Mouse (Mus musculus) thymus, postnatal 25 days (tissue): ENCODE data around the gene Mrps18b.

Experiments
- DNase-seq: peaks from one replicate; pipeline ENCODE4 v3.0.0; 2022

The Mrps18b gene

DNA sequence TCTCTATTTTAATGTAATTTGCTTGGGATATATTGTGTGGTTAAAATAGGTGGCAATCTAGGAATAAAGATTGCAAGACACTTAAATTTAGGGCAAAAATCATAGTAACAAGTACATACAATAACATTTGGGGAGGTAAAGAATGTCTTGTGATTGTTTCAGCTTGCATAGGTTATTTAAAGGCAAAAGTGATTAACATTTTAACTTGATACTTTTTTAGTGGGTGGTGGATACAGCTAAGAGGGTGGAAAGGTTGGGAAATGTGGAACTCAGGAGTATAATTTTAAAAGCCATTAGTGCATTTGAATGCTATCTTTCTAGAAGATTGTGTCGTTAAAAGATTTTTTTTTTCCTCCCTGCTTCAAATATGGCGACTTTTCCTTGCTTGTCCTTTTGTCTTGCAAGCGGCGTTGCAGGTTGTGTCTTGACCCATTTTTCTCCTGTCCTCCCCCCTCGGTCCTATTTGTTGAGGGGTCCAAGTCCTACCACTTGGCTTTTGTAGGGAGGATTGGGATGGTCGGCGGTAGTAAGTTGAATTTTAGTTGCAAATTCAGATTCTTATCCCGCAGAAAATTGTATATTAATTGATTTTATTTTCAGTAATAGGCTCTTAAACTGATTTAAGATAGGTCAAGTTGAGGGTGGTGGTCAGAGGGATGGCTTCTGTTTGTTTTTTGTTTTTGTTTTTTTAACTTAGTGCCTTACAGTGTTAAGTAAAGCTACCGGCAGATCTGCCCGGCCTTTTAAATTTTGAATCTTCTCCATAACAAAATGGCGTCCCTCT, 2.3 kb upstream of the Mrps18b start:
- peak; percentile 59 for DNase-seq

DNA sequence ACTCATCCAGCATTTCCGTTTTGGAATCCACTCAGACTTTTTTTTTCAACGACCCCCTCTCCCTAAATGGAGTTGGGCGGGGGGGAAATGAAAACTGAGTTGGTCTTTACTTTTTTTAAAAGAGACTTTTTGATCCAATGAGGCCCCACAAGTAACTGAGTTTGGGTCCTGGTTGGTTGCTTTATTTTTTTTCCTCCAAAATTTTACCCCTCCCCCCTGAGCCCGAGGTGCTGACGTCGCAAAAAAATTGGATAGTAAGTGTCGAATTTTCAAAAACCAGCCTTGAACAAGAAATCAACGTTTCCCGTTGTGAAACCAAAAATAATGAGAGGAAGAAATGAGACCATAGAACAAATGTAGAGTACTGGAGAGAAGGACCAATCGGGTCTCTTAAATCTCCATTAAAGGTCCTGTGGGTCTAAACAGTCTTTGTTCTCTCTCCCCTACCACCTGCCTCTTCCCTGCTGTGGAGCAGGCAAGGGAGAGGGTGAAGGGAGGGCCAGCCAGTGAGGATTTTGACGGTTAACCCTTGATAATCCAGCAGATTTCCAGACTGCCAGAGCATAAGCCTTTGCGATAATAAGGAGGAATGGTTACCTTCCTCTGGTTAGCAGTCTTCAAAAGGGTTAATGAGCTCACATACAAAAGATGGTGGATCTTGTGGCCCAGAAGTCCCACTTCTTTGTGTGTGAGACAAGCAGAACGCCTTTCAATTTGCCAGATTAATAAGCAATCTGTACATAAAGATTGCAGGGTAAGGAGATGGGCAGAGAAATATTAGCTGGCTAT, 1.5 kb upstream of the Mrps18b start:
- peak; percentile 65 for DNase-seq

DNA sequence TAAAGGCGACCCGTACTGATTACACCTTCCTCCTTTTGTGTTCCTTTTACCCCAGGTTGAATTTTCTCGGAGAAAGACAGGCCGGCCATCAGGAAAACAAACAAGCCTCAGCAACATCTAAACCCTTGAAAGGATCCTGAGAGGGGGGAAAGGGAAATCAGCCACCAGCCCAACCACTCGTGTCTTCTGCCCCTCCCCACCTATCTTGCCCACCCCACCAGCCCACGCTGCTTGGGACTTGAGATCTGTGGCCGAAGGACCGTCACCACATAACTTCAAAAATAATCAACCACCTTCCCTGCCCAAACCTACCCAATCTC, 914 bp upstream of the Mrps18b start:
- DNase-seq = no peak

DNA sequence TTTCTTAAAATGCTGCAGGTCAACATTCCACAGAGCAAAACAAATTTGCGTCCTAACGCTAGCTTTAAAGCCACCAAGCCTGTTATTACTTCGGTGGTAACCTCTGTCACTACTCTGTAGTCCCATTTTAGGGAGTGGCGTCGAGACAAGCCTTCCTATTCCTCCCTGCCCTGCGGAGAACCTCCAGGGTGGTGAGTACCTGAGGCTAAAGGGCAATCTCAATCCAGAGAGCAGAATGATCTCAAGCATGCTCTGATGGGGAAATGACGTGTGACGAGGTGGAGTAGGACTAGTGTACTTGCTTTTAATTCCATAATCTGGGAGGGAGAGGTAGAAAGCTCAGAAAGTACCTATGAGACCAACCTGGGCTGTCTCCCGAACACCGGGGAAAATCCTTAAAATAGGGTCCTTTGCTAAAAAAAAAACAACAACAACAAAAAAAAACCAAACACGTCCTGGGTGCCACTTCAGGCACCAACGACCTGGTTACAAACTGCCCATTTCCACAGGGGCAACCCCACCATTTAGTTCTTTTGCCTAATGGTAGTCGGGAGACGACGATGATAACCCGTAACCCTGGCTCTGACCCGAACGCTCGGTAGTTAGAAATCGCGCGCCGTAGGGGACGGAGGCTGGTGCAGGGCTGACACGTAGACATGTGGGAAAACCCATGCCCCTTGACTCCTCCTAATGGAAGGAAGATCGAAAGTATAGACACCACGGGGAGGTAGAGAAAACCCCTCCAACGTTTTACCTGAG, 472 bp downstream of the Mrps18b start:
- DNase-seq = no peak

DNA sequence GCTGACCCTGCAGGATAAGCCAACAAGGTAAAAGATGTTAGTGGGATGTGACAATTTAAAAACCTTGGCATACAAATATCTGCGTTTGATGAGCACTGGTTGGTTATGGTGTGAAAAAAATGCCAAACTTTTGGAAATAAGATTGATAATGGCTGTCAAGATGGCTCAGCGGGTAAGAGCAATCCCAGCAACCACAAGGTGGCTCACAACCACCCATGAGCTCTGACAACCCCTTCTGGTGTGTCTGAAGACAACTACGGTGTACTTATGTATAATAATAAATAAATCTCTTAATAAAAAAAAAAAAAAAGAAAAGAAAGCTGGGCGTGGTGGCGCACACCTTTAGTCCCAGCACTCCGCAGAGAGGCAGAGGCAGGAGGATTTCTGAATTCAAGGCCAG, 1.2 kb downstream of the Mrps18b start:
- no peak for DNase-seq

DNA sequence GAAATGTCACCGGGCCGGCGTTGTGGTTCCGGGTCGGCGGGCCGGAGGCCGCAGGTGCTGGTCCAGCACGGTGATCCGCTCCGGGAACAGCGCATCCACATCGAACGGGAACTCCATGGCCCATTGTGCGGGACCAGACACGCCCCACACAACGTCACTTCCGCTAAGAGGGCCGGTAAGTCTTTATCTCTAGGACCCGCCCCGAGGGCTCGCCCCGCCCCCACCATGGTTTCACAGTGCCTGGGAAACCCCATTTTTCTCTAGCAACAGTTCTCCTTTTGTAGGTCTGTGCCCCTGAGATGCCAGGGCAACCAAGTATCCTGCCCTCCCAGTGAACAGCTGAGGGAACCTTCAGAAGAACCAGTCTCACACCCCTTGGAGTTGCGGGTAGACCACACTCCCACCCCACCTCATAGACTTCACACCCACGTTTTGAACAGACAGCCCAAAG, 6.2 kb downstream of the Mrps18b start, which contains the start of gene Atat1:
Atat1 (minus strand) TSS at position 157 of the 451 bp plus-strand sequence.
- peak; percentile 95 for DNase-seq

- DNase-seq = no peak
Observed at GRCm38 (mm10) chr17:35909186-35909918, 6.8 kb downstream of the Mrps18b start.

DNA sequence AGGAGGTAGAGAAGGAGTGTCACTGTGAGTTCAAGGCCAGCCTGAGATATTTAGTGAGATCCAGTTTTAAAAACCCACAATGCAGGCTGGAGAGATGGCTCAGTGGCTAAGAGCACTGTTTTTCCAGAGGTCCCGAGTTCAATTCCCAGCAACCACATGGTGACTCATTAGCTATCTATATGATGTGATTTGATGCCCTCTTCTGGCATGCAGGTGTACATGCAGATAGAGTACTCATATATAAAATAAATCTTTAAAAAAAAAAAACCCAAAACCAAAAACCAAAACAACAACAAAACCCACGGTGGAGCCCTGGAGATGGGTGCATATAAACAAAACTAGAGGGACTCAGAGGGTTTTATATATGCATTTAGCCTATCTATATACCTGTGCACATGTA, 8.6 kb downstream of the Mrps18b start:
- DNase-seq = no peak

DNA sequence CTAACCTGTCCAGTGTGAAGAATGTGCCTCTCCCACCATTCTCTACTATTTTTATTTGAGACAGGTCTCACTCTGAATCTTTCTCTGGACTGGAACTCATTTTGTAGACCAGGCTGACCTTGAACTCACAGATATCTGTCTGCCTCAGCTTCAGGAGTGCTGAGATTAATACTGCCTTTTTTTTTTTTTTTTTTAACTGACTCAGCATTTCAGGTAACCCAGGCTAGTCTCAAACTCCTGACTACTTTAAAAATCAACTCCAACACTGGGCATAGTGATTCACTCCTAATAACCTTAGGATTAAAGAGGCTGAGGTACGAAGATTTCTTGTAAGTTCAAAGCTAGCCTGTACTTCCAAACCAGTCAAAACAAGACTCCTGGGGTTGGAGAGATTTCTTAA, 10.6 kb downstream of the Mrps18b start:
- no peak for DNase-seq

- DNase-seq = peak; percentile 28
Observed at GRCm38 (mm10) chr17:35903992-35904355, 12.2 kb downstream of the Mrps18b start.

GRCm38 (mm10) chr17:35903343-35903991, 12.7 kb downstream of the Mrps18b start:
- no peak for DNase-seq

DNA sequence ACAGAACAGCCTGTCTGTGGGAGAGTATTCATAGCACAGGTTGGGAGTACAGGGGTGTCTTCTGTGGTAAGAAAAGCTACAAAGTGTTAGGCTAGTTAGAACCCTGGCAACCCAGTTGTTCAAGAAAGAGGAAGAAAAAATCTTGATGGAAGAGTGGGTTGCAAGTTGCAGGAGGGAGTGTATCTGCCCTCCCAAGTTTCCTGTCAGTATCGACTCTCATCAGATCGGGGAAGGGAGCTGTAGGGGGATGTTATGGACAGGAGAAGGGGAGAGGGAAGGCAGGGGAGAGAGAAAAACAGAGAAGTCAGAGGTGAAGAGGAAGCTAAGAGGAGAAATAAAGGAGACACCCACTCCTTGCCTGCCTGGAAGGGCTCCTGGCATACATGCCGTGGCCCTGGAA, 15.6 kb downstream of the Mrps18b start:
- DNase-seq = no peak

DNA sequence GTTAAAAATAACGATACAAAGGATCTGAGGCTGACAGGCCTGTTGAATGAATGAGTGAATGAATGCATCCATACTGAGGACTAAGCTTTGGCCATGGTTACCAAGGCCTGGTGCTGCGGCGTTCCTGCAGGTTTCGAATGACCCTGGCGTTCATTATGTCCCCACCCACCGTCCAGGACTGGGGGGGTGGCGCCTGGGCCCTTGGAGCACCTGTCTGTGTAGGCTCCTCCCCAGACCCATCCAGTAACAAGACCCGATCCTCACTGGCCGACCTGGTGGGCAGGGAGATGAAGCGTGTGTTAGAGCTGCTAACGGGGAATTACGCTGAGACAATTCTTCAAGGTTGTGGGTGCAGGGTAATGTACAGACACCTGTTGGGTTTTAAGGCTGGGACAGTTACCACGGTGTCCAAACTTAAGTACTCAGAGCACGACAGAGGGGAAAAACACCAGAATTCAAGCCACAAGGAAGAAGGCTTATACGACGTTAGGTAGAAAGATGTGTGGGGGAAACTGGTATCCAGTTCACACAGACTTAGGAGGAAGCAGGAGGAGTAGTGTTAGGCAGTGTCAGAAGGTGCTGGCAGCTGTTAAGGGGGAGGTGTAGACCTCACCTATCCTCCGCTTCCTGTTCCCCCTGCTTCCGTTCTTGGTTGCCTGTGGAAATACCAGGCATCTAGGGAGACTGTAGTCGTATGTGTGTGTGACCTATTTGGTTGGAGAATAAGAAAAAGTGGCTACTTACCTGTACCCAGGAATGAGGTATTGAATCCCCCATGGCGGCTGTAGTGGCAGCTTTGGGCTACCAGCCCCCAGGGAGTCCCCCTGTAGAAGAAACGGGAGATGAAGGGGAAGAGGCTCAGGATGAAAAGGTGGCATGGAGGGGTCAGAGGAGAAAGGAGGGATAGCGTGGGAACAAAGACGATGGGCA, 18.3 kb downstream of the Mrps18b start:
- peak; percentile 23 for DNase-seq

DNA sequence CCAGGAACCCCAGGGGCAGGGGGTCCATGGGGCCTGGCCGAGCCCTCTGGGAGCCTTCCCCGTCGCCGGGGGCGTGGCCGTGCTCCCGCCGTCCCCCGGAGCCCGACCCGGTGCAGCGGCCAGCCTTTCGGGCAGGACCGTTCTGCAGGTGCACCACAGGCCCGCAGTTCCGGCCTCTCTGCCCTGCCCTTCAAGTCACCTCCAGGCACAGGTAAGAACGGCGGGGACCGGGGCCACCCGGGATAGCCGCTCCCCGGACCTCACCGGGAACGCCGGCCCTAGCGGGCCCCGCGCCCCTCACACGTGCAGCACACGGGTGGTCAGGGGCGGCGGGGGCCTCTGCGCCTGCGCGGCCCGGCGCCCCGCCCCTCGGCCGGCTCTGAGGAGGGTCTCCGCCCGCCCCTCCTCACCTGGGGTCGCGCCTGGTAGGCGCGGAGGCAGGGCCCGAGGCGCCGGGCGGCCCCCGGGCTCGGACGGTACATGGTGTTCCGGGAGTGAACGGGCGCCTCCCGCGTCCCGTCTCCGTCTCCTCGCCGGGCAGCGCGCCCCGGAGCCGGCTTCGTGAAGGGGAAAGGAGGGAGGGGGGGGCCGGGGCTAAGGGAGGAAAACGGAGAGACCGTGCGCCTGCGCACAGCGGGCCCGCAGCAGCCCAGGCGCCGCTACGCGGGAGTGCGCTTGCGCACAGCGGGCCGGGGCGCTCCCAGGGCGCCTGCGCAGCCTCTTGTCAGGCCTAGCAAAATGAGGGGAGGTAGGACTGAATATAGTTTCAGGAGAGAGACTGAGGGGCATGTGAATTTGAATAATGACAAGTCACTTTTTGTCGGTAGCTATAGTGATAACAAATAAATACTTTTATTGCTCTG, 19.2 kb downstream of the Mrps18b start, which contains the start of gene 2310061I04Rik:
2310061I04Rik (minus strand) TSS at position 651 of the 863 bp plus-strand sequence.
- peak; percentile 95 for DNase-seq

DNA sequence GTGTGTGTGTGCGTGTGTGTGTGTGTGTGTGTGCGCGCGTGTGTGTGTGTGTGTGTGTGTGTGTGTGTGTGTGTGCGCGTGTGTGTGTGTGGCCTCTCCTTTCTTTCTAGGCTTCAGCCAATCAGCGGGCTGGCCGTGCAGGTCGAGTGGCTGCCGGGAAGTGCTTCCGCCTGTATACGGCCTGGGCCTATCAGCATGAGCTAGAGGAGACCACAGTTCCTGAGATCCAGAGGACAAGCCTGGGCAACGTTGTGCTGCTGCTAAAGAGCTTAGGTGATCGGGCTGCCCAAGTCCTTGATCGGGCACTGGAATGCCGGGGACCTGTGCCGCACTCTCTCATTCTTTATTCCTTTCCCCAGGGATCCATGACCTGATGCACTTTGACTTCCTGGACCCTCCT, 28.5 kb downstream of the Mrps18b start:
- no peak for DNase-seq

GRCm38 (mm10) chr17:35883777-35884176, 32.4 kb downstream of the Mrps18b start:
- DNase-seq = no peak

DNA sequence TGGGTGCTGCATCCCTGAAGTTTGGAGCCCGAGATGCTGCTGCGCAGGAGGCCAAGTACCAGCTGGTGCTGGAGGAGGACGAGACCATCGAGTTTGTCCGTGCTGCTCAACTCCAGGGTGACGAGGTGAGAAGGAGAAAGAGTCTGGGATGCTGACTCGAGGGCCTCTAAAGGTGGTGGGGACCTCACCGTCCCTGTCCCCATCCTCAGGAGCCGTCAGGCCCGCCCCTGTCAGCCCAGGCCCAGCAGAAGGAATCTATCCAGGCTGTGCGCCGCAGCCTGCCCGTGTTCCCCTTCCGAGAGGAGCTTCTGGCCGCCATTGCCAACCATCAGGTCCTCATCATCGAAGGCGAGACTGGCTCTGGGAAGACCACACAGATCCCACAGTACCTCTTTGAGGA, 33.3 kb downstream of the Mrps18b start:
- DNase-seq = no peak

DNA sequence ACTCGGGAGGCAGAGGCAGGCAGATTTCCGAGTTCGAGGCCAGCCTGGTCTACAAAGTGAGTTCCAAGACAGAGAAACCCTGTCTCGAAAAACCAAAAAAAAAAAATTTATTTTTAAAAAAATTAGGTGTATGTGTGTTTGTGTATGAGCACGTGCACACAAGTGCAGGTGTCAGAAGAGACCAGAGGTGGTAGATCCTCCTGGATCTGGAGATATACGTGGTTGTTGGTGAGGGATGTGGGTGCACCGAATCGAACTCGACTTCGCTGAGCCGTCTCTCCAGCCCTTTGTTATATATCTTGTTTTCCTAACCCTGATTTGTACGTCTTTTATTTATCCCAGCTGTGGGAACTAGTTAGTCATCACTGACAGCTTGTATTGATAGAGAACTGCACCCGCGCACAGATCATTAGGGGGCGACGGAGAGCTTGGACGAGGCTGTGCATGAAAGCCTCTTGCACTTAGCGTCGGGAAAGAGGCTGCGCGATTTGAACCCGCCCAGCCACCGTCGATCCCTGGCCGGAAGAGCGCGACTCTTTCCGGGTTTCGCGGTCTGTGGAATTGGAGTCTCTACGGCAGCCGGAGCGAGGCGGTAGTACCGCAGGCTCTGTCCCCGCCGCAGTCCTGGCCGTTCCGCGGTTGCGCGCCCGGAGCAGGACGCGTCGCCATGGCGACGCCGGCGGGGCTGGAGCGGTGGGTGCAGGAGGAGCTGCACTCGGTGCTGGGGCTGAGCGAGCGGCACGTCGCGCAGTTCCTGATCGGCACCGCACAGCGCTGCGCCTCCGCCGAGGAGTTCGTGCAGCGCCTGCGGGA, 36.7 kb downstream of the Mrps18b start, which contains the start of gene Dhx16:
Dhx16 (plus strand) TSS at position 575 of the 813 bp plus-strand sequence.
- peak; percentile 95 for DNase-seq

DNA sequence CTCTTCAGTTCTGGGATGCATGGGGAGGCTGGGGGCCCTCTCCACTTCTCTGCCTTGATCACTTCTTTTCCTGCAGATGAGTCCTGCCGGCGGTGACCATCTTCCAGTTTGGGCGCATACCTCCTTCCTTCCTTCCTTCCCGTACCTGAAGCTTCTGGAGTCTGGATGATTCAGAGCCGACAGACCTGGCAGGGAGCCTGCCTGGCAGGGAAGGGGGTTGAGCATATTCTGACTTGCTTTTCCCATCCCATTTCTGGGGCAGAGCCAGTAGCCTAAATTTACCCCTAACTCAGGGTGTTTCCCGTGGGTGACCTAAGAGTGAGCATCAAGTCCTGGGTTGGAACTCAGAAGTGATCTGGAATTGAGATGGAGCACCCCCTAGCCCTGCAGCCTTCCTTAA, 41.5 kb downstream of the Mrps18b start:
- DNase-seq = no peak
